Mouse (Mus musculus) midbrain, embryonic 14.5 days (tissue): ENCODE data around the gene Abraxas1. TPM values are rescaled to one million over a fixed set of nuclear protein-coding genes. Genes with fewer than 3 reads are reported as not detected.

Source experiments
- ATAC-seq: fragments of 200-750 bp; cut with Nextera tagmentation; 2 replicates; pipeline ENCODE4 v1.8.0; 2017; ENCODE audit warnings: moderate number of reproducible peaks, moderate library complexity; ENCODE audit not compliant: low FRiP score, low TSS enrichment
- DNase-seq: peaks from one replicate; pipeline ENCODE4 v3.0.0-alpha.2; 2015
- H3K27ac ChIP-seq: fragments of 300-500 bp; sonication (generic); replicated peaks from 2 replicates; pipeline ENCODE4 v1.5.1; 2014; ENCODE audit warnings: mild to moderate bottlenecking, low read depth, low read length, moderate library complexity
- H3K27me3 ChIP-seq: fragments of 300-500 bp; sonication (generic); 2 replicates; pipeline ENCODE4 v1.6.1; 2014; ENCODE audit warnings: low read length, control low read depth, mixed read lengths; ENCODE audit not compliant: control insufficient read depth, insufficient read depth
- H3K36me3 ChIP-seq: fragments of 300-500 bp; sonication (generic); 2 replicates; pipeline ENCODE4 v1.6.1; 2014; ENCODE audit warnings: low read length, control low read depth; ENCODE audit not compliant: control insufficient read depth, insufficient read depth
- H3K4me1 ChIP-seq: fragments of 300-500 bp; sonication (generic); 2 replicates; pipeline ENCODE4 v1.6.1; 2014; ENCODE audit warnings: mild to moderate bottlenecking, antibody characterized with exemption, low read length, control low read depth; ENCODE audit not compliant: control insufficient read depth, insufficient read depth
- H3K4me2 ChIP-seq: fragments of 300-500 bp; sonication (generic); 2 replicates; pipeline ENCODE4 v1.6.1; 2014; ENCODE audit warnings: mild to moderate bottlenecking, low read length, moderate library complexity
- H3K4me3 ChIP-seq: fragments of 300-500 bp; sonication (generic); replicated peaks from 2 replicates; pipeline ENCODE4 v1.5.1; 2014; ENCODE audit warnings: low read depth, low read length
- H3K9ac ChIP-seq: fragments of 300-500 bp; sonication (generic); replicated peaks from 2 replicates; pipeline ENCODE4 v1.6.1; 2014; ENCODE audit warnings: mild to moderate bottlenecking, low read length, moderate library complexity
- H3K9me3 ChIP-seq: fragments of 300-500 bp; sonication (generic); 2 replicates; pipeline ENCODE4 v1.6.1; 2016; ENCODE audit warnings: low read length, control low read depth, mixed read lengths; ENCODE audit not compliant: control insufficient read depth
- WGBS: fragments of 180-500 bp; shearing (Covaris S2); extraction: QIAGEN DNeasy Blood & Tissue Kit; methylation state at CpG from one replicate; pipeline ENCODE4 v1.1.7; 2014; 5-methylcytosine and 5-hydroxymethylcytosine counted together
- polyA plus RNA-seq: library from polyadenylated mRNA; unstranded; fragments of >200 nt; fragmentation: Nextera tagmentation; extraction: Ambion mirVana; gene quantifications from 2 replicates; pipeline ENCODE4 v1.2.1, GENCODE M21; 2014

Gene Abraxas1
- polyA plus RNA-seq, 1 experiment from 2014 or later, result 16.0 TPM

GRCm38 (mm10) chr5:100798165-100798860 is 22.5 kb downstream of the Abraxas1 start, which contains the start of the genes Helq and Mrps18c:
Gene Helq, minus strand, starts transcription at chr5:100798598.
Gene Mrps18c, plus strand, starts transcription at chr5:100798627.
- peak; percentile 98 for ATAC-seq
- peak within 1 kb of the TSS; percentile 80 for H3K9ac ChIP-seq

GRCm38 (mm10) chr5:100794084-100794483 is 26.7 kb downstream of the Abraxas1 start:
- no peak overlapping the region for H3K4me3 ChIP-seq
- no peak overlapping the region for H3K27ac ChIP-seq
- peaks cover 62% of the 10 kb centered on the region for H3K36me3 ChIP-seq
- no peak overlapping the region for H3K4me2 ChIP-seq
- 84% methylated on average over 5 of the region's 5 CpGs for WGBS
- DNase-seq (no peak), ATAC-seq (no peak)
- H3K4me1 ChIP-seq, result peaks cover 10% of the 10 kb centered on the region
- no peaks in the 10 kb centered on the region for H3K9me3 ChIP-seq
- no peaks in the 10 kb centered on the region for H3K27me3 ChIP-seq
- H3K9ac ChIP-seq, result no peak overlapping the region

More at GRCm38 (mm10) chr5:100798165-100798860, 22.5 kb downstream of the Abraxas1 start, which contains the start of the genes Helq and Mrps18c:
- Histone ChIP-seq H3K36me3 (peaks cover 36% of the 10 kb centered on the region), H3K4me2 (peak within 1 kb of the TSS; percentile 92), H3K4me1 (peaks cover 16% of the 10 kb centered on the region), H3K9me3 (no peaks in the 10 kb centered on the region), H3K4me3 (peak within 1 kb of the TSS; percentile 84), H3K27me3 (no peaks in the 10 kb centered on the region), H3K27ac (peak within 1 kb of the TSS; percentile 70)
- DNase-seq, result peak; percentile 97
- WGBS, result under 1% methylated on average over 67 of the region's 67 CpGs

GRCm38 (mm10) chr5:100792261-100792660 is 28.5 kb downstream of the Abraxas1 start:
- H3K27ac ChIP-seq, result no peak overlapping the region
- no peak overlapping the region for H3K4me2 ChIP-seq
- H3K27me3 ChIP-seq, result no peaks in the 10 kb centered on the region
- no peaks in the 10 kb centered on the region for H3K9me3 ChIP-seq
- ATAC-seq, result no peak
- 95% methylated on average over 7 of the region's 7 CpGs for WGBS
- H3K4me1 ChIP-seq, result peaks cover 3% of the 10 kb centered on the region
- no peak overlapping the region for H3K4me3 ChIP-seq
- H3K9ac ChIP-seq, result no peak overlapping the region
- no peak for DNase-seq
- H3K36me3 ChIP-seq, result peaks cover 80% of the 10 kb centered on the region

GRCm38 (mm10) chr5:100787527-100787926 is 33.2 kb downstream of the Abraxas1 start:
- 92% methylated on average over 9 of the region's 9 CpGs for WGBS
- no peak overlapping the region for H3K4me3 ChIP-seq
- H3K4me1 ChIP-seq, result no peaks in the 10 kb centered on the region
- H3K4me2 ChIP-seq, result no peak overlapping the region
- H3K9me3 ChIP-seq, result no peaks in the 10 kb centered on the region
- no peaks in the 10 kb centered on the region for H3K27me3 ChIP-seq
- no peak overlapping the region for H3K9ac ChIP-seq
- peaks cover 91% of the 10 kb centered on the region for H3K36me3 ChIP-seq
- no peak overlapping the region for H3K27ac ChIP-seq
- DNase-seq, result no peak
- ATAC-seq, result no peak

GRCm38 (mm10) chr5:100779002-100779401 is 41.8 kb downstream of the Abraxas1 start:
- ATAC-seq, result no peak
- H3K9me3 ChIP-seq, result no peaks in the 10 kb centered on the region
- H3K4me1 ChIP-seq, result no peaks in the 10 kb centered on the region
- no peak overlapping the region for H3K9ac ChIP-seq
- DNase-seq, result no peak
- no peak overlapping the region for H3K27ac ChIP-seq
- H3K27me3 ChIP-seq, result no peaks in the 10 kb centered on the region
- no peak overlapping the region for H3K4me2 ChIP-seq
- no peak overlapping the region for H3K4me3 ChIP-seq
- 96% methylated on average over 13 of the region's 13 CpGs for WGBS
- H3K36me3 ChIP-seq, result peaks cover 82% of the 10 kb centered on the region

- Histone ChIP-seq H3K4me3 (no peak overlapping the region), H3K27ac (no peak overlapping the region), H3K4me2 (no peak overlapping the region), H3K9ac (no peak overlapping the region), H3K9me3 (no peaks in the 10 kb centered on the region), H3K27me3 (no peaks in the 10 kb centered on the region), H3K36me3 (peaks cover 82% of the 10 kb centered on the region), H3K4me1 (no peaks in the 10 kb centered on the region)
- 93% methylated on average over 5 of the region's 5 CpGs for WGBS
- no peak for ATAC-seq
- DNase-seq, result no peak
Measured at GRCm38 (mm10) chr5:100776900-100777299, 43.9 kb downstream of the Abraxas1 start.

GRCm38 (mm10) chr5:100775778-100776404 is 44.9 kb downstream of the Abraxas1 start:
- ATAC-seq (no peak), DNase-seq (no peak)
- Histone ChIP-seq H3K4me3 (no peak overlapping the region), H3K9ac (no peak overlapping the region), H3K9me3 (no peaks in the 10 kb centered on the region), H3K36me3 (peaks cover 82% of the 10 kb centered on the region), H3K4me2 (no peak overlapping the region), H3K27me3 (no peaks in the 10 kb centered on the region), H3K27ac (no peak overlapping the region), H3K4me1 (no peaks in the 10 kb centered on the region)
- 94% methylated on average over 13 of the region's 13 CpGs for WGBS

GRCm38 (mm10) chr5:100771575-100771974 is 49.2 kb downstream of the Abraxas1 start:
- Histone ChIP-seq H3K4me3 (no peak overlapping the region), H3K27ac (no peak overlapping the region), H3K4me2 (no peak overlapping the region), H3K36me3 (peaks cover 92% of the 10 kb centered on the region), H3K27me3 (no peaks in the 10 kb centered on the region), H3K4me1 (no peaks in the 10 kb centered on the region), H3K9ac (no peak overlapping the region), H3K9me3 (no peaks in the 10 kb centered on the region)
- whole genome bisulfite sequencing, result 96% methylated on average over 4 of the region's 4 CpGs
- no peak for ATAC-seq
- no peak for DNase-seq

- Histone ChIP-seq H3K4me1 (no peaks in the 10 kb centered on the region), H3K27me3 (no peaks in the 10 kb centered on the region), H3K4me2 (no peak overlapping the region), H3K27ac (no peak overlapping the region), H3K36me3 (peaks cover 93% of the 10 kb centered on the region), H3K9me3 (no peaks in the 10 kb centered on the region), H3K4me3 (no peak overlapping the region), H3K9ac (no peak overlapping the region)
- DNase-seq, result no peak
- ATAC-seq, result no peak
- WGBS, result 95% methylated on average over 7 of the region's 7 CpGs
Measured at GRCm38 (mm10) chr5:100766026-100766425, 54.7 kb downstream of the Abraxas1 start.
